Comparison of ENCODE assay signal across 16 mouse cellular contexts in genomic region chr16:74420324-74420723, GRCm38 (mm10).
"Had no signal": no experiment of that assay in that cellular context is flagged by ENCODE, and none has a peak within 500 bp of the region (broad histone marks: within the 10 kb centered on the region; RNA-seq: fewer than 3 reads in every experiment).

No protein-coding gene starts in this region.

- H3K4me3 ChIP-seq: neural tube, embryonic 13.5 days; neural tube, embryonic 15.5 days; stomach, embryonic 15.5 days had no signal

- H3K4me1 ChIP-seq: neural tube, embryonic 13.5 days; neural tube, embryonic 15.5 days; stomach, embryonic 15.5 days had no signal

- H3K9me3 ChIP-seq: neural tube, embryonic 13.5 days; neural tube, embryonic 15.5 days; stomach, embryonic 15.5 days had no signal

- H3K4me2 ChIP-seq: neural tube, embryonic 13.5 days; neural tube, embryonic 15.5 days; stomach, embryonic 15.5 days had no signal

- H3K36me3 ChIP-seq: neural tube, embryonic 13.5 days; neural tube, embryonic 15.5 days; stomach, embryonic 15.5 days had no signal

- H3K27ac ChIP-seq: neural tube, embryonic 13.5 days; neural tube, embryonic 15.5 days; stomach, embryonic 15.5 days; stomach, postnatal 0 days had no signal

- DNase-seq: retina, postnatal 1 day; right cerebral cortex, adult 18-20 months; right cerebral cortex, postnatal 14 days; right cerebral cortex, postnatal 25 days; right cerebral cortex, postnatal 4 days; spleen, adult 18-20 months; thymus, adult 18-20 months; thymus, adult 2 months; thymus, postnatal 14 days; thymus, postnatal 25 days; thymus, postnatal 36 days; thymus, postnatal 4 days had no signal

- H3K27me3 ChIP-seq: neural tube, embryonic 15.5 days; stomach, embryonic 15.5 days had no signal

- H3K9ac ChIP-seq: neural tube, embryonic 13.5 days; neural tube, embryonic 15.5 days; stomach, embryonic 15.5 days had no signal
